Mouse (Mus musculus) T-cell, adult 2 months (primary cell): ENCODE data around the gene Anp32b.

Source experiments
- DNase-seq: peaks from one replicate; pipeline ENCODE4 v3.0.0; 2022; ENCODE audit warnings: low spot score

Gene Anp32b

GRCm38 (mm10) chr4:46452855-46453719 lies 2.4 kb downstream of the Anp32b start:
- DNase-seq: no peak

GRCm38 (mm10) chr4:46454097-46454864 lies 3.6 kb downstream of the Anp32b start:
- DNase-seq: no peak

GRCm38 (mm10) chr4:46456762-46457161 lies 6.1 kb downstream of the Anp32b start:
- no peak for DNase-seq

GRCm38 (mm10) chr4:46457186-46457585 lies 6.5 kb downstream of the Anp32b start:
- no peak for DNase-seq

- no peak for DNase-seq
These were observed 7.7 kb downstream of the Anp32b start for GRCm38 (mm10) chr4:46458411-46458810.

GRCm38 (mm10) chr4:46463130-46463830 lies 12.6 kb downstream of the Anp32b start:
- DNase-seq: peak; percentile 55

- no peak for DNase-seq
These were observed 15.0 kb downstream of the Anp32b start for GRCm38 (mm10) chr4:46465740-46466139.

- no peak for DNase-seq
These were observed 24.4 kb downstream of the Anp32b start for GRCm38 (mm10) chr4:46475101-46475500.

- peak; percentile 52 for DNase-seq
These were observed 28.4 kb downstream of the Anp32b start for GRCm38 (mm10) chr4:46479081-46479480.

- peak; percentile 83 for DNase-seq
These were observed 35.2 kb downstream of the Anp32b start for GRCm38 (mm10) chr4:46485696-46486417.

- peak; percentile 12 for DNase-seq
These were observed 36.6 kb downstream of the Anp32b start for GRCm38 (mm10) chr4:46487348-46487747.

- peak; percentile 96 for DNase-seq
These were observed 38.6 kb downstream of the Anp32b start, which contains the start of gene Nans for GRCm38 (mm10) chr4:46489028-46489925. Nans (plus strand) TSS chr4:46489248.

GRCm38 (mm10) chr4:46493071-46493470 lies 42.4 kb downstream of the Anp32b start:
- DNase-seq: no peak

GRCm38 (mm10) chr4:46495543-46495942 lies 44.8 kb downstream of the Anp32b start:
- DNase-seq: no peak

GRCm38 (mm10) chr4:46497286-46497892 lies 46.7 kb downstream of the Anp32b start:
- DNase-seq: peak; percentile 77

GRCm38 (mm10) chr4:46498511-46498910 lies 47.8 kb downstream of the Anp32b start:
- DNase-seq: no peak

GRCm38 (mm10) chr4:46498976-46499375 lies 48.3 kb downstream of the Anp32b start:
- DNase-seq: peak; percentile 30

GRCm38 (mm10) chr4:46502606-46503502 lies 52.2 kb downstream of the Anp32b start:
- no peak for DNase-seq

GRCm38 (mm10) chr4:46503881-46504280 lies 53.2 kb downstream of the Anp32b start:
- DNase-seq: no peak
